Mouse (Mus musculus) adrenal gland, adult 18-20 months (tissue): ENCODE data around the gene Rnf5. TPM values are rescaled to one million over a fixed set of nuclear protein-coding genes. Genes with fewer than 3 reads are reported as not detected.

Source experiments
- DNase-seq, 2 experiments: peaks; one replicate each; pipeline ENCODE4 v3.0.0; 2021 to 2022; ENCODE audit warnings: low spot score in 2 of 2
- long read RNA-seq, 2 experiments: library from polyadenylated mRNA; stranded (forward); transcript quantifications; one replicate each; pipeline ENCODE4 v2.0.0; 2021
- total RNA-seq, 2 experiments: library from RNA; stranded (reverse); gene quantifications; 1 replicate in 1 of 2; 2 replicates in 1 of 2; pipeline ENCODE4 v1.2.3; 2021

Gene Rnf5
- 10 to 100 TPM; 71.8 to 86.7 TPM for total RNA-seq
- long read RNA-seq, experiment 1, transcript Rnf5-201 (6 exons, 1,238 nt) = major isoform, 46 of 52 reads
- long read RNA-seq, experiment 1, partial matches to known transcripts = 1 of 52 reads
- long read RNA-seq, experiment 1, other reads (novel, unspliced or antisense) = 5 of 52 reads
- long read RNA-seq, experiment 2, transcript Rnf5-201 (6 exons, 1,238 nt) = major isoform, 193 of 211 reads
- long read RNA-seq, experiment 2, partial matches to known transcripts = 1 of 211 reads
- long read RNA-seq, experiment 2, other reads (novel, unspliced or antisense) = 17 of 211 reads

- DNase-seq = peak; percentile 90 to 92
Measured at GRCm38 (mm10) chr17:34603375-34604060, at the start of gene Rnf5. Gene Rnf5 (minus strand): TSS chr17:34603690.

GRCm38 (mm10) chr17:34652985-34653384 is 49.5 kb upstream of the Rnf5 start:
- DNase-seq = no peak

- no peak for DNase-seq
Measured at GRCm38 (mm10) chr17:34652546-34652945, 49.1 kb upstream of the Rnf5 start.

- no peak for DNase-seq
Measured at GRCm38 (mm10) chr17:34651507-34652221, 48.2 kb upstream of the Rnf5 start.

- no peak for DNase-seq
Measured at GRCm38 (mm10) chr17:34650781-34651180, 47.3 kb upstream of the Rnf5 start.

GRCm38 (mm10) chr17:34649106-34649864 is 45.8 kb upstream of the Rnf5 start:
- DNase-seq = no peak

- no peak for DNase-seq
Measured at GRCm38 (mm10) chr17:34648141-34648890, 44.8 kb upstream of the Rnf5 start.

- peak; percentile 80 to 81 for DNase-seq
Measured at GRCm38 (mm10) chr17:34646906-34647787, 43.7 kb upstream of the Rnf5 start, which contains the start of gene Atf6b. Gene Atf6b (plus strand): TSS chr17:34647146.

GRCm38 (mm10) chr17:34645831-34646511 is 42.5 kb upstream of the Rnf5 start:
- DNase-seq = no peak

- DNase-seq = no peak
Measured at GRCm38 (mm10) chr17:34645256-34645829, 41.9 kb upstream of the Rnf5 start.

GRCm38 (mm10) chr17:34644608-34645007 is 41.1 kb upstream of the Rnf5 start, which contains the start of gene Fkbpl:
Gene Fkbpl (plus strand): TSS chr17:34644764.
- DNase-seq = peak; percentile 88 to 93

GRCm38 (mm10) chr17:34643944-34644343 is 40.5 kb upstream of the Rnf5 start:
- DNase-seq = no peak

GRCm38 (mm10) chr17:34643379-34643778 is 39.9 kb upstream of the Rnf5 start:
- DNase-seq = no peak

- DNase-seq = no peak
Measured at GRCm38 (mm10) chr17:34641945-34642344, 38.5 kb upstream of the Rnf5 start.

- DNase-seq = no peak
Measured at GRCm38 (mm10) chr17:34640778-34641601, 37.5 kb upstream of the Rnf5 start.

GRCm38 (mm10) chr17:34639461-34640255 is 36.2 kb upstream of the Rnf5 start:
- no peak for DNase-seq

- no peak for DNase-seq
Measured at GRCm38 (mm10) chr17:34637459-34637858, 34.0 kb upstream of the Rnf5 start.
